Mouse (Mus musculus): ENCODE measurements around the gene Tmod1. TPM values are rescaled to one million over a fixed set of nuclear protein-coding genes. Genes with fewer than 3 reads are reported as not detected.

The Tmod1 gene
- polyA plus RNA-seq, 1 experiment: 5.2 TPM

- Histone ChIP-seq H3K4me1 (ENCODE audit: control insufficient read depth, insufficient read depth, insufficient read length) (no peaks in the 10 kb centered on the region), H3K4me3 (ENCODE audit: extremely low read depth, insufficient read depth, insufficient read length) (no peak overlapping the region), H3K36me3 (ENCODE audit: control insufficient read depth, insufficient read depth, low read length) (peaks cover 27% of the 10 kb centered on the region), H3K27ac (ENCODE audit: insufficient read depth, low read length) (no peak overlapping the region), H3K27me3 (ENCODE audit: control insufficient read depth, insufficient read depth, low read length) (no peaks in the 10 kb centered on the region)
- WGBS: 48% methylated on average over 2 of the region's 2 CpGs
- TF ChIP-seq POLR2A (IDR thresholded peaks at IDR 0.05; ENCODE audit: low read depth, low read length) (no peak), CTCF (IDR thresholded peaks at IDR 0.05; ENCODE audit: extremely low read depth, insufficient read depth, insufficient read length, insufficient replicate concordance) (peak; percentile 94; the same call in 1 of the 2 replicates)
- DNase-seq (ENCODE audit: low read depth in 1 of 2, low spot score in 2 of 2): peak in 1 of 2 experiments; percentile 54
These were observed 87.8 kb downstream of the Tmod1 start for GRCm38 (mm10) chr4:46126541-46126940.

DNA sequence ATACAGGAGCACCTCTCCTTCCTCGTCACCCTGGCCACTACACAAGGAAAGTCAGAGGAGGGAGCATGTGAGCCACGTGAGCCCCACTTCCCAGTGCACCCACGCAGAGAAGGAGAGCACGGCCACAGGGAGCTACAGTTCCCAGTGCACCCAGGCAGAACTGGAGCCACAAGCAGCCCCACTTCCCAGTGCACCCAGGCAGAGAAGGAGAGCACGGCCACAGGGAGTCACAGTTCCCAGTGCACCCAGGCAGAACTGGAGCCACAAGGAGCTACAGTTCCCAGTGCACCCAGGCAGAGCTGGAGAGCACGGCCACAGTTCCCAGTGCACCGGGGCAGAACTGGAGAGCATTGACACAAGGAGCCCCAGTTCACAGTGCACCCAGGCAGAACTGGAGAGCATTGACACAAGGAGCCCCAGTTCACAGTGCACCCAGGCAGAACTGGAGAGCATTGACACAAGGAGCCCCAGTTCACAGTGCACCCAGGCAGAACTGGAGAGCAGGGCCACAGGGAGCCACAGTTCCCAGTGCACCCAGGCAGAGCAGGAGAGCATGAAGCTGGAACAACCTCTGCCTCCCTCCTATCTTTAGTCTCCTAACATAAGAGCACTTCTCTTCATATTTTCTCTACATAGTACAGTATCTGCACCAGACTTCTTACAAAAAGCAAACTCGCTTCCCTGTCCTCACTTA is 90.7 kb downstream of the Tmod1 start:
- TF ChIP-seq POLR2A (IDR thresholded peaks at IDR 0.05; ENCODE audit: low read depth, low read length) (no peak), CTCF (IDR thresholded peaks at IDR 0.05; ENCODE audit: extremely low read depth, insufficient read depth, insufficient read length, insufficient replicate concordance) (no peak)
- H3K36me3 ChIP-seq (ENCODE audit: control insufficient read depth, insufficient read depth, low read length): peaks cover 27% of the 10 kb centered on the region
- no peaks in the 10 kb centered on the region for H3K4me1 ChIP-seq (ENCODE audit: control insufficient read depth, insufficient read depth, insufficient read length)
- no peaks in the 10 kb centered on the region for H3K27me3 ChIP-seq (ENCODE audit: control insufficient read depth, insufficient read depth, low read length)
- H3K27ac ChIP-seq (ENCODE audit: insufficient read depth, low read length): no peak overlapping the region
- 64% methylated on average over 8 of the region's 8 CpGs for WGBS
- H3K4me3 ChIP-seq (ENCODE audit: extremely low read depth, insufficient read depth, insufficient read length): no peak overlapping the region
- DNase-seq (ENCODE audit: low read depth in 1 of 2, low spot score in 2 of 2): no peak

- no peak for TF ChIP-seq POLR2A (IDR thresholded peaks at IDR 0.05; ENCODE audit: low read depth, low read length)
- peak; percentile 33; the same call in 1 of the 2 replicates for TF ChIP-seq CTCF (IDR thresholded peaks at IDR 0.05; ENCODE audit: extremely low read depth, insufficient read depth, insufficient read length, insufficient replicate concordance)
- no peak overlapping the region for H3K4me3 ChIP-seq (ENCODE audit: extremely low read depth, insufficient read depth, insufficient read length)
- no peaks in the 10 kb centered on the region for H3K27me3 ChIP-seq (ENCODE audit: control insufficient read depth, insufficient read depth, low read length)
- 83% methylated on average over 3 of the region's 3 CpGs for WGBS
- no peak overlapping the region for H3K27ac ChIP-seq (ENCODE audit: insufficient read depth, low read length)
- peak in 1 of 2 experiments; percentile 41 for DNase-seq (ENCODE audit: low read depth in 1 of 2, low spot score in 2 of 2)
- peaks cover 22% of the 10 kb centered on the region for H3K36me3 ChIP-seq (ENCODE audit: control insufficient read depth, insufficient read depth, low read length)
- H3K4me1 ChIP-seq (ENCODE audit: control insufficient read depth, insufficient read depth, insufficient read length): no peaks in the 10 kb centered on the region
These were observed 91.5 kb downstream of the Tmod1 start for GRCm38 (mm10) chr4:46130221-46130620.

DNA sequence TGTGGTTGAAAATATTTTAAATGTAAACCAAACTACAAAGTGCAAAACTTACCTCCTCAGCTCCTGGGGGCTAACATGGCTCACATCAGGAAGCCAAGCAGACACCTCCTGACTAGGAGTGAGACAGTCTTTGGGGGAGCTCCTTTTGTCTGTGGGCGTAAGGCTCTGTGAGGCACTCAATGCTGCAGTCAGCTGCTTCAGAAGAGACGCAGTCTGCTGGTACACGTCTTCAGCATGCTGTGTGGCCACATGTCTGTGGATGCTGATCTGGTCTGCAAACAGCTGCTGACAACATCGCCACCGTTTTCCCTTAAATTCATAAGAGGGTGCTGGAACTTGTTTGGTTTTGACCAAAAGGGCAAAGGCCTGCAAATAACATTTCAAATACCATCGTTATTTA is 93.1 kb downstream of the Tmod1 start:
- whole genome bisulfite sequencing: 90% methylated on average over 6 of the region's 6 CpGs
- Histone ChIP-seq H3K36me3 (ENCODE audit: control insufficient read depth, insufficient read depth, low read length) (peaks cover 22% of the 10 kb centered on the region), H3K4me3 (ENCODE audit: extremely low read depth, insufficient read depth, insufficient read length) (no peak overlapping the region), H3K4me1 (ENCODE audit: control insufficient read depth, insufficient read depth, insufficient read length) (no peaks in the 10 kb centered on the region), H3K27me3 (ENCODE audit: control insufficient read depth, insufficient read depth, low read length) (no peaks in the 10 kb centered on the region), H3K27ac (ENCODE audit: insufficient read depth, low read length) (no peak overlapping the region)
- TF ChIP-seq POLR2A (IDR thresholded peaks at IDR 0.05; ENCODE audit: low read depth, low read length) (no peak), CTCF (IDR thresholded peaks at IDR 0.05; ENCODE audit: extremely low read depth, insufficient read depth, insufficient read length, insufficient replicate concordance) (no peak)
- DNase-seq (ENCODE audit: low read depth in 1 of 2, low spot score in 2 of 2): no peak

DNA sequence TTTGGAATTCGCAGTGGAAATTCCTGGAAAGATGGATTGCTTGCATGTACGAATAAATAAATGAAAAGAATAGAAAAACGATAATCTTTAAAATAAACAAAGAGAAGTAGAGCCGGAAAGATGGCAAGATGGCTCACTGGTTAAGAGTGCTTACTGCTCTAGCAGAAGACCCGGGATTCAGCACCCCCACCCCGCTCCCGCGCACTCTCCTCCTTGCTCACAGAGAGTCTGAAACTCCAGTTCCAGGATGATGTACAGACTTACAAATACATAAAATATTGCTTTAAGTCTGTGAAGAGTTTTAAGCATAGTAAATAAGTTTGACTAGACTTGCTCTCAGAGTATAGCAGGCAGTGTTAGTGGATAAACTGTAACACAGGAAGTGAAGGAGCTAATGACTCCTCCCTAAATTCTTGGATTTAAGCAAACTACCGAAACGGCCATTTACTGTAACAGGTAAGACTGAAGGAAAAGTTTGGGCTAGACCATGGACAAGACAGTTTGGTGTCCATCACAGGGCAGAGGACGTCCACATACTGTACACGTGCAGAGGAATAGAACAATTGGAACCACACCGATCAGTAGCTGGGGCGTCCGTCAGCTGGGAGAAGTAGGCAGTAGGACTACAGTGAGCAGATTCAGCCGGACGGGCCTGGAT is 99.0 kb downstream of the Tmod1 start:
- Histone ChIP-seq H3K27ac (ENCODE audit: insufficient read depth, low read length) (peak overlapping the region; percentile 94), H3K4me1 (ENCODE audit: control insufficient read depth, insufficient read depth, insufficient read length) (peaks cover 9% of the 10 kb centered on the region; the same call in 1 of the 2 replicates), H3K4me3 (ENCODE audit: extremely low read depth, insufficient read depth, insufficient read length) (peak overlapping the region; percentile 94), H3K36me3 (ENCODE audit: control insufficient read depth, insufficient read depth, low read length) (peaks cover 4% of the 10 kb centered on the region; the same call in 1 of the 2 replicates), H3K27me3 (ENCODE audit: control insufficient read depth, insufficient read depth, low read length) (no peaks in the 10 kb centered on the region)
- DNase-seq (ENCODE audit: low read depth in 1 of 2, low spot score in 2 of 2): no peak
- 9% methylated on average over 17 of the region's 17 CpGs for WGBS
- TF ChIP-seq POLR2A (IDR thresholded peaks at IDR 0.05; ENCODE audit: low read depth, low read length): no peak
- TF ChIP-seq CTCF (IDR thresholded peaks at IDR 0.05; ENCODE audit: extremely low read depth, insufficient read depth, insufficient read length, insufficient replicate concordance): no peak

- Histone ChIP-seq H3K4me3 (ENCODE audit: extremely low read depth, insufficient read depth, insufficient read length) (peak within 1 kb of the TSS; percentile 94), H3K36me3 (ENCODE audit: control insufficient read depth, insufficient read depth, low read length) (peaks cover 2% of the 10 kb centered on the region; the same call in 1 of the 2 replicates), H3K27me3 (ENCODE audit: control insufficient read depth, insufficient read depth, low read length) (no peaks in the 10 kb centered on the region), H3K4me1 (ENCODE audit: control insufficient read depth, insufficient read depth, insufficient read length) (peaks cover 9% of the 10 kb centered on the region; the same call in 1 of the 2 replicates), H3K27ac (ENCODE audit: insufficient read depth, low read length) (peak within 1 kb of the TSS; percentile 94)
- TF ChIP-seq POLR2A (IDR thresholded peaks at IDR 0.05; ENCODE audit: low read depth, low read length) (peak; percentile 48; the same call in 1 of the 2 replicates), CTCF (IDR thresholded peaks at IDR 0.05; ENCODE audit: extremely low read depth, insufficient read depth, insufficient read length, insufficient replicate concordance) (no peak)
- WGBS: under 1% methylated on average over 90 of the region's 90 CpGs
- DNase-seq (ENCODE audit: low read depth in 1 of 2, low spot score in 2 of 2): peak; percentile 82 to 86
These were observed 99.8 kb downstream of the Tmod1 start, which contains the start of the genes Ncbp1 and Tstd2 for GRCm38 (mm10) chr4:46138287-46139222. Ncbp1 (plus strand) TSS chr4:46138613. Tstd2 (minus strand) TSS chr4:46138694.

Measured in spleen, adult 2 months (tissue).